Mouse (Mus musculus): Measurements from ENCODE around the gene Chil3.

DNA sequence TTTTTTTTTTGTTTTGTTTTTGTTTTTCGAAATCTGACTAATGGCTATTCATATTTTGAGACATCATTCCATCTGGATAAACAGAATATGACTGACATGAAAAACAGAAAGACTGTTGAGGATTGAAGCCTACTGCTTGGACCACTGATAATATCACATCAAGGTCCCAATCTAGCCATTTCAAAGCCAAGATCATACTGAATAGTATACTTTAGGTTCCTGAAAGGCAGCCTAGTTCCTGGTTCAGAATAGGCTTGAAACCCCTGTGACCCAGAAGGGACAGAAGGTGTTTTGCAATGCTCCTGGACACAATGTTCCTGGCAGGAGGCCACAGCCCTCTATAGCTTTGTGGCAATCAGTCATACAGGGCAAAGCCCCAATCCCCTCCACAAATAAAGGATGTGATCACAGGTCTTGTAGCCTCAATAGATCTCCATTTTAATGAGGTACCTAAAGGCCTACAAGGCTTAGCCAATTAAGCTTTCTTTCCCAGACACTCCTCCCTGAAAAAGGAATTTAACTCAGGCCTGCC lies 3.2 kb upstream of the Chil3 start:
- TF ChIP-seq CTCF (IDR thresholded peaks at IDR 0.05; ENCODE audit: control insufficient read depth, insufficient read depth, insufficient replicate concordance, low read depth, low read length) (no peak), POLR2A (IDR thresholded peaks at IDR 0.05; ENCODE audit: control insufficient read depth, low read depth, low read length) (no peak)
